Mouse (Mus musculus) frontal cortex, adult 2 months (tissue): ENCODE results near the gene Apoa1. TPM values are rescaled to one million over a fixed set of nuclear protein-coding genes. Genes with fewer than 3 reads are reported as not detected.
A peak's percentile ranks its signal among the peaks of the same experiment; 100 is the strongest.

Source experiments
- DNase-seq, 2 experiments: peaks; one replicate each; pipeline ENCODE4 v3.0.0; 2022; ENCODE audit warnings: low spot score in 1 of 2; ENCODE audit errors: extremely low spot score in 1 of 2
- polyA plus RNA-seq: library from polyadenylated mRNA; depleted of rRNA; stranded (reverse); fragments of >200 nt; gene quantifications from 2 replicates; pipeline ENCODE4 v1.2.3, GENCODE M21; 2012; rRNA removed

The Apoa1 gene
- 2.4 and 4.1 TPM in 2 replicates for polyA plus RNA-seq

GRCm38 (mm10) chr9:46228491-46228890, at the start of gene Apoa1:
Gene Apoa1, plus strand, starts transcription at chr9:46228580.
- DNase-seq, result no peak

GRCm38 (mm10) chr9:46178595-46178994, 49.8 kb upstream of the Apoa1 start:
- no peak for DNase-seq

- DNase-seq, result no peak
Observed at GRCm38 (mm10) chr9:46181297-46181696, 47.1 kb upstream of the Apoa1 start.

- DNase-seq, result no peak
Observed at GRCm38 (mm10) chr9:46184542-46184941, 43.8 kb upstream of the Apoa1 start.

- DNase-seq, result peak in 1 of 2 experiments; percentile 57
Observed at GRCm38 (mm10) chr9:46185191-46185590, 43.2 kb upstream of the Apoa1 start.

GRCm38 (mm10) chr9:46186387-46186786, 42.0 kb upstream of the Apoa1 start:
- DNase-seq, result no peak

GRCm38 (mm10) chr9:46188370-46188769, 40.0 kb upstream of the Apoa1 start:
- DNase-seq, result no peak

GRCm38 (mm10) chr9:46188956-46189355, 39.4 kb upstream of the Apoa1 start:
- no peak for DNase-seq

GRCm38 (mm10) chr9:46189381-46189780, 39.0 kb upstream of the Apoa1 start:
- no peak for DNase-seq

GRCm38 (mm10) chr9:46191234-46191633, 37.1 kb upstream of the Apoa1 start:
- DNase-seq, result no peak

GRCm38 (mm10) chr9:46191644-46192043, 36.7 kb upstream of the Apoa1 start:
- DNase-seq, result peak in 1 of 2 experiments; percentile 68

GRCm38 (mm10) chr9:46192642-46193041, 35.7 kb upstream of the Apoa1 start:
- no peak for DNase-seq

GRCm38 (mm10) chr9:46194809-46195208, 33.6 kb upstream of the Apoa1 start:
- DNase-seq, result no peak

- DNase-seq, result no peak
Observed at GRCm38 (mm10) chr9:46196699-46197169, 31.6 kb upstream of the Apoa1 start.

- DNase-seq, result peak; percentile 21 to 54
Observed at GRCm38 (mm10) chr9:46198461-46198860, 29.9 kb upstream of the Apoa1 start.

- no peak for DNase-seq
Observed at GRCm38 (mm10) chr9:46198936-46199335, 29.4 kb upstream of the Apoa1 start.

GRCm38 (mm10) chr9:46199609-46200008, 28.8 kb upstream of the Apoa1 start:
- DNase-seq, result no peak

- DNase-seq, result no peak
Observed at GRCm38 (mm10) chr9:46206834-46207500, 21.4 kb upstream of the Apoa1 start.

GRCm38 (mm10) chr9:46207501-46207869, 20.9 kb upstream of the Apoa1 start:
- DNase-seq, result no peak

- no peak for DNase-seq
Observed at GRCm38 (mm10) chr9:46208401-46208974, 19.9 kb upstream of the Apoa1 start.

- DNase-seq, result no peak
Observed at GRCm38 (mm10) chr9:46210473-46210872, 17.9 kb upstream of the Apoa1 start.

- peak in 1 of 2 experiments; percentile 17 for DNase-seq
Observed at GRCm38 (mm10) chr9:46214276-46214675, 14.1 kb upstream of the Apoa1 start.
